Mouse (Mus musculus): Measurements from ENCODE around the gene Zmym4. TPM values are rescaled to one million over a fixed set of nuclear protein-coding genes. Genes with fewer than 3 reads are reported as not detected.
"Not testable (repeated sequence)": the region's sequence is repeated elsewhere in the genome, so short reads cannot be mapped to it uniquely, and the experiment has no call there.

Zmym4 gene
- total RNA-seq, 1 experiment from 2014 or later = 15.8 TPM

- no peak for ATAC-seq (replicated peaks; ENCODE audit: insufficient number of reproducible peaks, low FRiP score, low TSS enrichment, poor library complexity, severe bottlenecking)
These were observed 9.7 kb downstream of the Zmym4 start for GRCm38 (mm10) chr4:126958261-126958660.

GRCm38 (mm10) chr4:126957434-126957833 is 10.5 kb downstream of the Zmym4 start:
- ATAC-seq (replicated peaks; ENCODE audit: insufficient number of reproducible peaks, low FRiP score, low TSS enrichment, poor library complexity, severe bottlenecking) = no peak

GRCm38 (mm10) chr4:126950801-126951200 is 17.1 kb downstream of the Zmym4 start:
- not testable (repeated sequence) for ATAC-seq (replicated peaks; ENCODE audit: insufficient number of reproducible peaks, low FRiP score, low TSS enrichment, poor library complexity, severe bottlenecking)

GRCm38 (mm10) chr4:126943421-126943820 is 24.5 kb downstream of the Zmym4 start:
- no peak for ATAC-seq (replicated peaks; ENCODE audit: insufficient number of reproducible peaks, low FRiP score, low TSS enrichment, poor library complexity, severe bottlenecking)

- no peak for ATAC-seq (replicated peaks; ENCODE audit: insufficient number of reproducible peaks, low FRiP score, low TSS enrichment, poor library complexity, severe bottlenecking)
These were observed 25.1 kb downstream of the Zmym4 start for GRCm38 (mm10) chr4:126942846-126943245.

- no peak for ATAC-seq (replicated peaks; ENCODE audit: insufficient number of reproducible peaks, low FRiP score, low TSS enrichment, poor library complexity, severe bottlenecking)
These were observed 40.2 kb downstream of the Zmym4 start for GRCm38 (mm10) chr4:126927701-126928100.

GRCm38 (mm10) chr4:126889879-126890278 is 78.1 kb downstream of the Zmym4 start:
- no peak for ATAC-seq (replicated peaks; ENCODE audit: insufficient number of reproducible peaks, low FRiP score, low TSS enrichment, poor library complexity, severe bottlenecking)

- no peak for ATAC-seq (replicated peaks; ENCODE audit: insufficient number of reproducible peaks, low FRiP score, low TSS enrichment, poor library complexity, severe bottlenecking)
These were observed 82.0 kb downstream of the Zmym4 start for GRCm38 (mm10) chr4:126885953-126886352.

GRCm38 (mm10) chr4:126883602-126884001 is 84.3 kb downstream of the Zmym4 start:
- no peak for ATAC-seq (replicated peaks; ENCODE audit: insufficient number of reproducible peaks, low FRiP score, low TSS enrichment, poor library complexity, severe bottlenecking)

- ATAC-seq (replicated peaks; ENCODE audit: insufficient number of reproducible peaks, low FRiP score, low TSS enrichment, poor library complexity, severe bottlenecking) = no peak
These were observed 88.2 kb downstream of the Zmym4 start for GRCm38 (mm10) chr4:126879560-126880275.

GRCm38 (mm10) chr4:126872717-126873116 is 95.2 kb downstream of the Zmym4 start:
- no peak for ATAC-seq (replicated peaks; ENCODE audit: insufficient number of reproducible peaks, low FRiP score, low TSS enrichment, poor library complexity, severe bottlenecking)

GRCm38 (mm10) chr4:126868699-126869098 is 99.2 kb downstream of the Zmym4 start:
- no peak for ATAC-seq (replicated peaks; ENCODE audit: insufficient number of reproducible peaks, low FRiP score, low TSS enrichment, poor library complexity, severe bottlenecking)

GRCm38 (mm10) chr4:126861514-126862266 is 106.2 kb downstream of the Zmym4 start:
- ATAC-seq (replicated peaks; ENCODE audit: insufficient number of reproducible peaks, low FRiP score, low TSS enrichment, poor library complexity, severe bottlenecking) = no peak

- ATAC-seq (replicated peaks; ENCODE audit: insufficient number of reproducible peaks, low FRiP score, low TSS enrichment, poor library complexity, severe bottlenecking) = no peak
These were observed 107.5 kb downstream of the Zmym4 start for GRCm38 (mm10) chr4:126860268-126860986.

- ATAC-seq (replicated peaks; ENCODE audit: insufficient number of reproducible peaks, low FRiP score, low TSS enrichment, poor library complexity, severe bottlenecking) = no peak
These were observed 115.0 kb downstream of the Zmym4 start for GRCm38 (mm10) chr4:126852971-126853370.

GRCm38 (mm10) chr4:126850778-126851080 is 117.2 kb downstream of the Zmym4 start:
- no peak for ATAC-seq (replicated peaks; ENCODE audit: insufficient number of reproducible peaks, low FRiP score, low TSS enrichment, poor library complexity, severe bottlenecking)

- ATAC-seq (replicated peaks; ENCODE audit: insufficient number of reproducible peaks, low FRiP score, low TSS enrichment, poor library complexity, severe bottlenecking) = no peak
These were observed 117.7 kb downstream of the Zmym4 start for GRCm38 (mm10) chr4:126850019-126850777.

- ATAC-seq (replicated peaks; ENCODE audit: insufficient number of reproducible peaks, low FRiP score, low TSS enrichment, poor library complexity, severe bottlenecking) = no peak
These were observed 121.0 kb downstream of the Zmym4 start for GRCm38 (mm10) chr4:126846971-126847370.

GRCm38 (mm10) chr4:126845664-126846063 is 122.3 kb downstream of the Zmym4 start:
- no peak for ATAC-seq (replicated peaks; ENCODE audit: insufficient number of reproducible peaks, low FRiP score, low TSS enrichment, poor library complexity, severe bottlenecking)
